Mouse (Mus musculus) spleen, adult 18-20 months (tissue): ENCODE results near the gene Gm42688.

ENCODE experiments used
- DNase-seq, 2 experiments: peaks; one replicate each; pipeline ENCODE4 v3.0.0; 2022; ENCODE audit warnings: mixed read lengths in 2 of 2

The Gm42688 gene

DNA sequence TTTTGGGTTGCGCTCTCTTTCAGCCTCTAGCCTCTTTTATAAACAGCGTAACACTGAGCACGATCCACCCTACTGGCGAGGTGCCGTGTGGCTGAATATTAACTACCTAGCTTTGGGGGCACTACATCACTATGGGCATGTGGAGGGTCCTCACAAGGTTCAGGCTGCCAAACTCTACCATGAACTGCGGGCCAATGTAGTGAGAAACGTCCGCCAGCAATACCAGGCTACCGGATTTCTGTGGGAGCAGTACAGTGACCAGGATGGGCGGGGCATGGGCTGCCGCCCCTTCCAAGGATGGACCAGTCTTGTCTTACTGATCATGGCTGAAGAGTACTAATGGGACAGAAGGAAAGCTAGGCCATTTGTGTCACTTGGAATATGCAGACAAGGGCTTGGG is 17.0 kb downstream of the Gm42688 start:
- DNase-seq = no peak

DNA sequence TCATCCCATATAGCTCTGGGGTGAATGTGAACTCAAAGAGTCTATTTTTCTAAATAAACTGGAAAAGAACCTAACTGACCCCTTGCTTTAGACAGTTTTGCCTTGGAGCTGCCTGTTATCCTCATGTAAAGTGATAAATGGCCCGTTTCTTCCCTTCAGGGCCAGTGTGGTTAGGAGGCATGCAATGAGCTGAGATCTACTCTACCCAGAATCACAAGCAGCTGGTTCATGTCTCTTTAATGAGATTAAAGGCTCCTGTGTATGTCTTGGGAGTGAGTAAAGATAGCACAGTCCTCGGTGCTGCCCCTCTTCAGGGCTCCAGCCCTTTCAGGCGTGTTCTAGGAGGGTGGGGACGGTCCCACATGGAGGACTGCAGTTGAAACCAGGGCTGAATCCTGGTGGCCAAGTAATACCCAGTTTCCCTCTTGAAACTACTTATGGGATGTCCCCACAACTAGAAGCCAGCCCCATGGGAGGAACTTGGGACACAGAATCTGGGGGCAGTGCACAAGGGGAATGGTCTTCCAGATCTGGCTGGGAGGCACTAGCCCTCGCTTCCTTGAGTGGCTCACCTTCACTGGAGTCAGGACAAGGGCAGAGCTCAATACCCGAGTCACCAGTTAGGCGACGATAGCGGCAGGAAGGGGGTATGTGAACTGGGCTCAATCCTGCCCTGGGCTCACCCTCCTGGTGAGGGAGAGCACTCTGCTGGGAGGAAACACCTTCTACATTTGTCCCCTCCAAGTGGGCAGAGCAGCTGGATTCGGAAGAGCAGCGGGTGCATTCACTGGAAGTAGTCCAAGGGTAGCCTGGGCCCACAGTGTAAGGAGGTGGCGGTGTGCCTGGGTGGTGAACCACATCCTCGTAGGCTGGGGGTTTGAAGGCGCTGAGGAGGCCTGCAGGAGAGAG is 17.7 kb downstream of the Gm42688 start:
- DNase-seq = no peak

DNA sequence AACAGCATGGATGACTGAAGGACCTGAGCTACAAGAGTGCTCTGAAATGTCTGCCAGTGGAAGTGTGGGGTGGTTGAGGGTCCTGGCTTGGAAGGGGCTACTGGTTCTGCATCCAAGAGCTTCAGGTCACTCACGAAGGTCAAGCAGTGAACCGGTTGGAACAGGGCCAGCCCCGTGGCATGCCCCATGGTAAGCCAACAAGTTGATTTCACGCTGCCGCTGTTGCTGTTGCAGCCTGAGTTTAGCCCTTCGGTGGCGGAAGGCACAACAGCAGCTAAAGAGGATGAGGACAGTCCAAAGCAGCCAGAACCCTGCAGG is 18.3 kb downstream of the Gm42688 start:
- DNase-seq = peak in 1 of 2 experiments; percentile 17

DNA sequence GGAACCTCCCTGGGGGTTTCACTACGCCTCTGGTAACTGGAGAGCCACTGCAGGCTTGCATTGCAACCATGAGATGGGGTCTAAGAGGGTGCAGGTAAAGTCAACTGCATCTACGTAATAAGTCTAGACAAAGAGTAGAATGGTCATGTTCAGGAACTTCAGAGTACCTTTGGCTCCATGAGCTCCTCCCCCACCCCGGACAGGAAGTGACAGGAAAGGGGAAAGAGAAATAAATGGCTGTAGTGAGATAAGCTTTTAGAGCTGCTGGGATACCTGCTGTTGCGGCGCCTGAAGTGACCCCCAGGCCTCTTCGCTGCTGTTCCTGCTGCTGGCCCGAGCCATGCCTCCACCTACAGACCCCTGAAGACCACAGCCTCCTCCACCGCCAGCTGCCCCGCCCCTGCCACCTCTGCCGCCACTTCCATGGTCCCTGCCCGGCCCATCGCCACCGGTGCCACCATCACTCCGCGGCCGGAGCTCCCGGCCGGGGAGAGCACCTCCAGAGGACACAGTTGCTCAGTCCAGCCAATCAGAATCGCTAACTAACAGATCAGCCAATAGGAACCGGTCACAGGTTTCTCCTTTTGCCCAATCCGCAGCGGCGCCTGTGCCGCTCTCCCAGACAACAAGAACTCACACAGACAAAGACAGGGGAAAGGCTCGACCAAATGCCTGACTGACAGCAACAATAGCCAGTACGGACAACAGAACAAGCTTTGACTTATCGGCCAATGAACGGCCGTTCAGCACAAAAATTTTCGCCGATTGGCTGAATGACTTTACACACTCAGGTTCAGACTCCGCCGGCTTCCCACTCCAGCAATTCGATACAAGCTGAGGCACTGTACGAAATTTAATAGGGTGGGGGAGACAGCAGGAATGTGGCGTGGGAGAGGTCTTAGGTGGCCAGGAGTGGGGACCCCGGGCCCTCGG is 19.8 kb downstream of the Gm42688 start, which contains the start of gene Wbp1:
Gene Wbp1, minus strand, starts transcription at position 630 of the 933 bp plus-strand sequence.
- DNase-seq = peak; percentile 78 to 87

DNA sequence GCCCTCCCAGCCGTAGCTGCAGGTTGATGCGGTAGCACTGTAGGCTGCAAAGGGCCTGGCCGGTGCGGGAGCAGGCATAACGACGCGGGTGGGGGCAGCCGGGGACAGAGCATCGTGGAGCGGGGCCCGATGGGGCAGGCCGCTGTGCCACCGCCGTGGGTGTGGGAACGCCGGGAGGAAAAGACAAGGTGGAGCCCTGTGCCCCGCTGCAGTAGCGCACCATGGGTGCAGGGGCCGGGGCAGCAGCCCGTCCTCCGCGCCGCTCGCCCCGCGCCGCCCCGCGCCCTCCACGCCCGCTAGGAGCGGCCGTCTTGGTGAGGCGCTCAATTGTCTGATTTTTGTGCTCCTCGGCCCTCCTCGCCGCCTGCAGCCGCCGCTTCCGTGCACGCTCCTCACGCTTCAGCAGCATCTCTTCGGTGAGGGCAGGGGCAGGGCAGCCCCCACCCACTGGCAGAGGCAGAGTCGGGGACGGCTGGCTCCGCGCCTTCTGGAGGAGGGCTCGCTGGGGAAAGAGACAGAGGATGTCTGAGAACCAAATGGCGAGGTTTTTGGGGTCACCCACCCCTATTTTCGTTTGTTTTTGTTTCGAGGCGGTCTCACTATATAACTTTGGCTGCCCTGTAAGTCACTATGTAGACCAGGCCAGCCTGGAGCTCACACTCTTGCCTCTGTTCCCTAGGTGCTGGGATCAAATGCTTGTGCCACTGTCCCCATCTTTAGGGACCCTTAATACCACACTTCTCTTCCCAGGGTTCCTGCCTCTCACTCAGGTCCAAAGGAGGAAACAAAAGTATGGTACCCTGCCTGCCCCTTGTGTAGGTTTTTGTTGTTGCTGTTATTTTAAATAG is 20.7 kb downstream of the Gm42688 start:
- no peak for DNase-seq

DNA sequence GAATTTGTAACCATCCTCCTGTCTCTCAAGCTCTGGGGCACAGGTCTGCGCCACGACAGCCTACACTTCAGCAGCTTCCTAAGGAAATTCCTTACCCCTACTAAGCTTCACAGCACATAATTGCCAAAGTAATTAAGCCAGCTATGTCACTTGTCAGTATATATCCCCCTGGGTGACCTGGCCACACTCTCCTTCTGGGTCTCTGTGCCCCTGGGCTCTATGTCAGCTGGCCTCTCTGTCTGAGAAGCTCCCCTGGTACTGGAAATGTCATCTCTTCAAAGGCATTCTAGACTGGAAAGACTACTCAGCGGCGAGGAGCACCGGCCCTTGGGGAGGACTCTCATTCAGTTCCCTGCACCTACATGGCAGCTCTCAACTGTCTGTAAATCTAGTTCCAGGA is 21.5 kb downstream of the Gm42688 start:
- DNase-seq = no peak

DNA sequence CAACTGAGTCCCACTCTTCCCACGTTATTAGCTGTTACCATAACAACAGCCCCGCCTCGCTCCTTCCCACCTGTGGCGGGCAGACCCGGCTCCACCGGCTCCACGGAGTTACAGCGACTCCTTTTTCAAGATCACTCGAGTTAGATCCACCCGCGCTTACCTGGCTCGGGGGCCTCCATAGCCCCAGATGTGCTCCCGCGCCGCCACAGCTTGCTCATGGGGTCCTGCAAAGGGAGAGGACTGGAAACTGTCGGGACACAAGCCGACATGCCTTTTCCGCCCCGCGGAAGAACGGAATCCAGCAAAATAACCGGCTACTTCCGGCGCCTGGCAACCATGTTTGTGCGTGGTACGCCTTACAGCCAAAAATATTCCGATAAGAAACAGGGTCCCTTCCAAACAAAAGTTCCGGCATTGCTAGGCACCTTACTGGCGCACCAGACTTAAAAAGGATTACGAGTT is 23.5 kb downstream of the Gm42688 start:
- peak; percentile 76 to 84 for DNase-seq

DNA sequence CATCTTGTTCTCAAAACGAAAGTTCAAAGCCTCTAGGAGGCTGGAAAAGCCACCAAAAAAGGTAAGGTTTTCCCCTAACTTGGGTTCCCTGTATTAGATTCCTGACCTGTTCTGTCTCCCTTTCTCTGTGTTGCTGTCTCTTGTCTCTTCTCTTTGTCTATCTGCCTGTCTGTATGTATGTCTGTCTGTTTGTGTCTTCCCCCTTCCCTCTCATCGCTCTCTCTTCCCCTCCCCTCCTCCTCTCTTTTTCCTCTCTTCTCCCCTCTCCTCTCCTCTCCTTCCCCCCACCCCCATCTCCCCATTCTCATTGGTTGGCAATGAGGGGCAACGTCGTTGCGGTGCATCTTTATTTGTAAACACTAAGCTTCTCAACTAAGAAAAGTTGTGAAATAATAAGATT is 23.9 kb downstream of the Gm42688 start, which contains the start of gene Ino80b:
Gene Ino80b, minus strand, starts transcription at position 101 of the 400 bp plus-strand sequence.
- no peak for DNase-seq

DNA sequence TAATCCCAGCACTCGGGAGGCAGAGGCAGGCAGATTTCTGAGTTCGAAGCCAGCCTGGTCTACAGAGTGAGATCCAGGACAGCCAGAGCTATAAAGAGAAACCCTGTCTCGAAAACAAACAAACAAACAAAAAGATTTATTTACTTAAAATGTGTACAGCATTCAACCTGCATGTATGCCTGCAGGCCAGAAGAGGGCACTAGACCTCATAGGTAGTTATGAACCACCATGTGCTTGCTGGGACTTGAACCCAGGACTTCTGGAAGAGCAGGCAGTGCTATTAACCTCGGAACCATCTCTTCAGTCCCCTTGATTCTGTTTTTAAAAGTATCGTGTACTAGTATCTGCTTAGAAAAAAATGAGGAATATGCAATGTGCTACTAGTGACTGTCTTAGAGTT is 26.0 kb downstream of the Gm42688 start:
- no peak for DNase-seq

DNA sequence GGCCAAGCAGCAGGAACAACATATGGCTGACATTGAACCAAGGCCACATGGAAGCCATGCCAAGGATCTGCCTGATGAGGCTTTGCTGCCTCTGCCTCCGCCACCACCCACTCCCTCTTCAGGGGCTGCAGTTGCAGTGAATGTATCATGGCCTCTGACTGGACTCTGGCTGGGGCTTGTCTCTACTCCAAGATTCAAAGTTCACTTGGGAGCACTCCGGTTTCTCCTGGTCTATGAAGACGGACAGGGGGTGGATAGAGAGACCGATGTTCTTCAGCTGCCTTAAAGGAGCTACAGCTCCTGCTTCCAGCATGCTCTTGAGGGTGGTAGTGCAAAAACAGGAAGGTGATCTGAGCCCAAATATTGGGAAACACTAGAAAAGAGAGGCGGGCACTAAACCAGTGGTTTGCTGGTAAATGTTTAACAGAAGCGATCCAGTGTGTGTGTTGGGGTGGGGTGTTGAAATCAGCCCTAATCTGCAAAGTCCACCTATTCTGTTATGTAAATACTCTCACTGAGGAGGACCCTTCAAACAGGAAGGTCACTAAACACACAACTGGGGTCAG is 30.1 kb downstream of the Gm42688 start:
- no peak for DNase-seq

DNA sequence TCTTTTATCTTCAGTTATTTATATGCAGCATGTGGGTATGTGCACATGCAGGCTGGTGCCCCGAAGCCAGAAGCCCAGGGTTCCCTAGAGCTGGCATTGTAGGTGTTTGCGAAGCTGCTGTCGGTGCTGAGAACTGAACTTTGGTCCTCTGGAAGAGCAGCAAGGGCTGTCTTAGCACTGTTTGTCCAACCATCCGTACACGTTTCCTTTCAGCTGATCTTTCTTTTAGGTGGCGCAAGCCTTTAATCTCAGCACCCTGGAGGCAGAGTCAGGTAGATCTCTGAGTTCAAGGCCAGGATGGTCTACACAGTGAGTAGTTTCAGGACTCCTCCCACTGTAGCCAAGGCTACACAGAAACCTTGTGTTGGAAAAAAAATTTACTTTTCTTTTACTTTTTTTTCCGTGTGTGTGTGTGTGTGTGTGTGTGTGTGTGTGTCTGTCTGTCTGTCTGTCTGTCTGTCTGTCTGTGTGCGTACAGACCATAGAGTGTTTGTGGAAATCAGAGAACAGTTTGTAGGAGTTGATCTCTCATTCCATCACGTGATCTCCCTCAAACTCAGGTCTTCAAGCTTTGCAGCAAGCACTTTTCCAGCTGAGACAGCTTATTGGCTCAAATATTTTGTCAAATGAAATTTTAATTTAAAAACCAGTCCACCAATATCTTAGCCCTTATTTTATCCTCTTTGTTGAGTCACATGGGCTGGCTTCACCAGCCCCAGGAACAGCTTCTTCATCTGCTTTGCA is 30.9 kb downstream of the Gm42688 start:
- no peak for DNase-seq

DNA sequence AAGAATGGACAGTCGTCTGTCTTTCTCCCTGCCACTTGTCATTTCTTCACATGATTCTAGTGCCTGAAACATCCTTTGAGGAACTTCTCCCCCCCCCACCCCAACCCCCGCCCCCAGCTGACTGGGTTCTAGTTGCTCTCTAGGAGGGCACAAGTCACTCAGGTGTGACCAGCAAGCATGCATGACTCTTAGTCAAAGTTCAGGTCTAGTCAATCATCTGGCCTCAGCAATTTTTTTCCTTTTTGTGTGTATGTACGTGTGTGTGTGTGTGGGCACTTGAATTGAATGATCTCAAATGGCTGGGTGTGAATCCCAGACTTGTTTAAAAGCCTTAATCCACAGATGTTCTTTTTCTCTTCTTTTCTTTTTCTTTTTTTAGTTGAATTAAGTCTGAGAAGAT is 32.8 kb downstream of the Gm42688 start:
- no peak for DNase-seq

DNA sequence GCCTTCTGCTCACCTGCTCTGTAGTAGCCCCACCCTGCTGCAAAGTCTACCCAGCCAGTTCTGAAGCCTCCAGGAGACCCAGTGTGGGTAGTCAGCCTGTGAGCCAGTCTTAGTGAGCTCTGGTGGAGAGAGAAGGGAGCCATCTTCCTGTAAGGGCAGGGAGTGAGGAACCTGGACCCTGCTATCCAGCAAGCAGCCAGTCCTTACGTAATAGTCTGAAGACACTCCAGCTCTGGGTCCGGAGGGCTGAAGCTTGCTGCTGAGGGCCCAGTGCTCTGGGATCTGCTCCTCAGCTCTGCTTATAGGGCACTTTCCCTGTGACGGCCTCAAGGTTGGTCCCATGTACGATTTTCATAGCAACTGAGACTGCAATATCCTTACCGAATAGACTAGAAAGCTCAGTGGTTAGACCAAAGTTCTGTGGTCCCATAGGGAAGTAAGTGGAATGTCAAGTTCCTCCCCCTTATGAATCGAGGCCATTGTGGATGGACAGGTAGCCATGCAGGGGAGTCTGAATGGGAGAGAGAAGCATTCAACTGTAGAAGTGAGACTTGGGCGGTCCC is 33.6 kb downstream of the Gm42688 start, which contains the start of gene Rtkn:
Gene Rtkn, plus strand, starts transcription at position 513 of the 563 bp plus-strand sequence.
- no peak for DNase-seq

DNA sequence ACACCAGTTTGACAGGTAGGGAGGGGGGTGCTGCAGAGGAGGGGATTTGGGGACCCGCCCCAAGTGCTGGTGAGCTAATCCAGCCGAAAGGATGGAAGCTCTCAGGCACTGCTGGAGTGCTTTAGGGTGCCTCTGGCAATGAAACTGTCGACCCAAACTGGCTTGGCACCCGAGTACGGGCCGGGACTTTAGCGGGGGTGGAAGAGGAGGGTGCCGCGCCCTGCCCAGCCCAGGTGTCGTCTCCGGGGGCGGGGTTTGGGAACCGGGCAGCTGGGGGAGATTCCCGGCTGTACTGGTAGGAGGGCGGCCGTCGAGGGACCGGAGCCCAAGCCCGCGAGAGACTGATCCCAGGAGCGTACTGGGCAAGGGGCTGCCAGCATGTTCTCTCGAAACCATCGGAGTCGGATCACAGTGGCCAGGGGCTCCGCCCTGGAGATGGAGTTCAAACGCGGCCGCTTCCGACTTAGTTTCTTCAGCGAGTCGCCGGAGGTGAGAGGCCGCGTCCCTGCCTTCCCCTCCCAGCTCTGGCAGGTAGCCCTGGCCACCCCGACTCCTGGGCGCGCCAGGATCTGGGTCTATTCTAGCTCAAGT is 34.2 kb downstream of the Gm42688 start:
- no peak for DNase-seq

DNA sequence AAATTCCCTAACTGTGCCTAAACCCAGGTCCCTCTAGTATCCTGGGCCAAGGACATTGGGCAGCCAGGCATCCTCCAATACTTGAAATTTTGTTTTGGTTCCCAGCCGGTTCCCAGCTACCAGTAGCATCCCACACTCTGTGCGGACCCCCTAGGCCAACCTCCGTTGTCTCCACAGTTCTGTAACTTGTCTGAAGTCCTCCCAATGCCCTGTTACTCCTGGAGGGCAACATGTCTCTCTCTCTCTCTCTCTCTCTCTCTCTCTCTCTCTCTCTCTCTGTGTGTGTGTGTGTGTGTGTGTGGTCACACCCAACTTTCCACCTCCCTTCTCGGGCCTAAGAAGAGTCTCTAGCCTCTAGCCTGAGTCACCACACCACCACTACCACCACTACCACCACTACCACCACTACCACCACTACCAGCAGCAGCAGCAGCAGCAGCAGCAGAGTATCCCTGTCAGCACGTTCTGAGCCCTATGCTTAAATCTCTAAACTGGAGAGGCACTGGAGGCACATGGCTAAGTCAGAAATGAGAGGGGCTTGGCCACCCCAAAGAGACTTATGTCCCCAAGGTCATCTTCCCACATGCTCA is 35.0 kb downstream of the Gm42688 start:
- DNase-seq = no peak

DNA sequence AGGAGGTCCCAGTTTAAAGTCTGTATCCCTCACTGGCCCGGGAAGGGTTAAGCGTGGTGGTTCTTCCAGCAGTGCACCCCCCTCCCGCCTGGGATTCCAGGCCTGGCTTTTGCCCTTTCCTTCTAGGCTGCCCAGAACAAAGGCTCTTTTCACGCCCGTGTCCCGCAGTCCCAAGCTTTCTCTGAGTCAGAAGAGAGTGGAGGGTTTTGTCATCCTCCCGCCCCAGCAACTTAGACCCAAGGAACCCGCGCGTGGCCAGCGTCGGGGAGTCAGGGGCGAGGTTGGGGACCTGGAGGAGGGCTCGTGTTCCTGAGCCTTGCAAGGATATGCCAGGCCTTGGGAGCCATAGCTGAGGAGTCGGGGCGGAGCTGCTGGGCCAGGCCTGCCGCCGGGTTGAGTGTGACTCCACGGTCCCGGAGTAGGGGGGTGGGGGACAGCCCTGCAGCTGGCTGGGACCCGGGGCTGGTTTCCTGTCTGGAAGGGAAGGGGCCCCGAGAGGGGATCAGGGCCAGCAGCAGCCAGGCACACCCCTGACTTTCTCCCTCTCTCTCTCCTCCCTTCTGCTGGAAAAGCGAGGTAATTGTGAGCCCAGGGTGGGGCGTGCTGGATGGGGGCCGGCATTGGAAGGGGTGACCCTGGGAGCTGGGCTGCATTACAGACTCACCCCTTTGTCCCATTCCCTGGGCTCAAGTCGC is 35.6 kb downstream of the Gm42688 start:
- no peak for DNase-seq

DNA sequence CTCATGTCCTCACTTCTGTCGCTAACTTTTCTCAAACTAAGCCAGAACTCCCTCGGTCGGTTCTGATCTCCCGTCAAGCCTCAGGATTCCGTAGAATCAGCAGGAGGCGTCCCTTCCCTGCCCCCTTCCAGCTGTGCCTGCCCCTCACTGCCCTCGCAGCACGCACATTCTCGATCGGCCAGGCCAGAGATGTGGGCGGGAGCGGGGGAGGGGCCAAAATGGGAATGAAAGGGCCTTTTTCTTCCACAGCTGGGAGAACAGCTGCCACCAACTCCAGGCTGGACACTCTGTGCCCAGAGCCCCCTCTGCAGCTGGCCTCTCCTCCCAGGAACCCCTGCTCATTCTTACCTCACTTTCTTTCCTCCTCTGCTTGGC is 36.1 kb downstream of the Gm42688 start:
- peak in 1 of 2 experiments; percentile 35 for DNase-seq

DNA sequence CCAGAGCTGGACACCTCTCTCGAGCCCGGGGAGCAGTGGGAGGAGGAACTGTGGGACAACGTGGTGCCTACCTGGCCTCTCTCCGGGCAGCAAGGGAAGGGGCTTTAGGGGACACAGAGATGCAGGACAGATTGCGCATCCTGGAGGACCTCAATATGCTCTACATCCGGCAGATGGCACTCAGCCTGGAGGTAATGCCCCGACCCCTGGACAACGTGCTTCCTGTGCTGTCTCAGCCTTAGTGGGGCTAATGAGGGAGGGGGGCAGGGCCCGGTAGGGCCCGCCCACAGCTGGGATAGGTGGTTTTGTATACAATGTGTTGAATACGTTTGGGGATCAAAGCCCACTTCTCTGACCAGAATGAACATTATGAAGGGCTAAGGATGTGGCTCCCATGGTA is 36.6 kb downstream of the Gm42688 start:
- DNase-seq = no peak

DNA sequence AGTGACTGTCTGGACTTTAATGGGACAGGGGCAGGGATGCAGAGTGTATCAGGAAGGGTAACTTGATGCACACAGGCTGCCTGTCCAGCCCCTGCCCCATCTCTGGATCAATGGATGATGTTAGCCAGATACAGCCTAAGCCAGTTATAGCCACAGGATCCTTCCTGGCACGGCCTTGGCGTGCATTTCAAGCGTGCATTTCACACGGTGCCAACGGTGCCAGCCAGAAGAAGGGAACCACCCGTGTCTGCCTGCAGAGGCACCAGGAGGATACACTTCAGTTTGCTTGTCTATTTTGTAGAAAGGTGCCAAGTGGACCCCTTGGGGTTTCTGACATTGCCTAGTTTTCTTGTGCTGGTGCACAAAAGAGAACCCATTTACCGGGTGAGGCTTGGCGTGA is 38.6 kb downstream of the Gm42688 start:
- DNase-seq = no peak

DNA sequence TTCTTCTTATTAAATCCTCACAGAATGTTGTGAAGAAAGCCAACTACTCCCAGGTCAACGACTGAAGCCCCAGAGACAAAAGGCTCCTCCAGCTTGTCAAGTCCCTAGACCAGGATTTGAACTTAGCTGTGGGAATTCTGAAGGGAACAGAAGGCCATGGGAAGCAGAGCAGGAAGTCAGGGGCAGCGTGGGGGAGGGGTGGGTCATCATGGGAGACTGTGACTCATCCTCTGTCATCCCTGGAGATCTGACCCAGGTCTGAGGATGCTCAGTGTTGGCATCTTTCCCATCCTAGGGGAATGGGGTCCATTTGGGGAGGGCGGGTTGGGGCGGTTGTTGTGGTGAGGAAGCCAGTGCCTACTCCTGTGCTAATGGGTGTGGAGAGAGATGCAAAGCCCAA is 40.2 kb downstream of the Gm42688 start:
- DNase-seq = no peak
